Mouse (Mus musculus) kidney, postnatal 14 days (tissue): ENCODE results near the gene Lhfpl3.

ENCODE experiments used
- DNase-seq: peaks from one replicate; pipeline ENCODE4 v3.0.0; 2022; ENCODE audit warnings: mixed read lengths

The Lhfpl3 gene

DNA sequence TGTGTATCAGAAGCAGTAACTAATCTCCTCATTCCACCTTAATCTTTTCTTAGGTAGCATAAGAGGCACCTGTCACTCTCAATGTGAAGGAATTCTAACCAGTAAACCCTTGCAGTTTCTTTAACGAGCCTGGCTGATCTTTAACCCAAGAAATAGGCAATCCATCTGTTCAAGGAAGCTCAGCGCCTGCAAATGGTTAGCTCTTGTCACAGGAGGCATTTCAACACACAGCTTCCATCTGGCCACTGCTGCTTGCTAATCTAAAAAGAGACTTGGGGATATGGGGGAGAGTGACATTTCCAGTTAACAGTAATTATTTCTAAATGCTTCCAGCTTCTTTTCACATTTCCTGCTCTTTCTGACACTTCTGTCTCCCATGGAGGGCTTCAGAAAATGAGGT is 182.9 kb downstream of the Lhfpl3 start:
- DNase-seq: no peak

DNA sequence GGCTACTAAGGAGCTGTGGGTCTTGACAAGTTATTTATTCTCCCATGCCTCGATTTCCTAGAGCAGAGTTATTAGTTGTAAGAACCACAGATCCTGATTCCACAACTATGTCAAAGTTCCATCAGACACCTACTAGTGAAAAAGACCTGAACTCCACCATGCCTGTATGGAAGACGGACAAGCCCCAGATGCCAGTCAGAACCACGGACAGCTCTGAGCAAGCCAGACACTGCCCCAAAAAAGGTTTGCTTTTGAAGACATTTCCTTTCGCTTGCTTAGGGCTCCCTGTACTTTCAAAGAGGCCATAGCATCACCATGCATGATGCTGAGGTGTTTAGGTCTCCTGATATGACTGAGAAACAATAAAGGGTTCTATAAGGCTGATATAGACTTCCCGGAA is 197.4 kb downstream of the Lhfpl3 start:
- DNase-seq: no peak

DNA sequence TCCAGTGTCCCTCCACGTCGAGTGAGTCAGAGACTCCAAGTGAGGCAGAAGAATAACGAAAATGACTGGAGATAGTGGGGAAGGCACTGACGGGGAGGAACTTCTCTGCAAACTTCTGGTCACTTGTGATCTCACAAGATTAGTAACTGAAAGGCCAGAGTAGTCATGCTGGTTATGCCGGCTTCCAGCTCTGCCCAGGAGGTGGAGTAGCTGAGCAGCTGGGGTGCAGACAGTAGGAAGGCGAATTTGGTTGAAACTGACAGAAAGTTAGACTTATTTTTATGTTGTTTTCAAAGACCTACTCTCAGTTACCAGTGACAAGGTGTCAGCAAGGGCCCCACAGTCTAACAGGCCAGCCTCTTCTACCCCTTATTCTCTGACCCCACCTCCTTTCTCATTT is 217.4 kb downstream of the Lhfpl3 start:
- DNase-seq: no peak

DNA sequence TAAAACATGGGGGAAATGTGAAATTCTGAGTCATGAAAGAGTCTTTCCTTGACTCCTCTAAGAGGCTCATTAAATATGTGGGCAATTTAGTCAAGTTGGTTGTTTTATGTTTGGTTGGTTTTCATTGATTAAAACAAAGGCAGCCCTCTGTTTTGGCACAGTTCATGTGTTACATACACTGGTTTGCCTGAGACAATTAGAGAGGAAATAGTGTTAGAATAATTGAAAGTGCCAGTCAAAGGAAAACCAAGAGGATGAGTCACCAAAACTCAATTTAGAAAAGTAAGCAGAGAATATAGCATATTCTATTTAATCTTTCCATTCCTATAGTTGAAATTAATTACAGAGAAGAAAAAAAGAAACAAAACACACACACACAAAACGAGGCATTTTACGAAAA is 240.9 kb downstream of the Lhfpl3 start:
- DNase-seq: no peak

DNA sequence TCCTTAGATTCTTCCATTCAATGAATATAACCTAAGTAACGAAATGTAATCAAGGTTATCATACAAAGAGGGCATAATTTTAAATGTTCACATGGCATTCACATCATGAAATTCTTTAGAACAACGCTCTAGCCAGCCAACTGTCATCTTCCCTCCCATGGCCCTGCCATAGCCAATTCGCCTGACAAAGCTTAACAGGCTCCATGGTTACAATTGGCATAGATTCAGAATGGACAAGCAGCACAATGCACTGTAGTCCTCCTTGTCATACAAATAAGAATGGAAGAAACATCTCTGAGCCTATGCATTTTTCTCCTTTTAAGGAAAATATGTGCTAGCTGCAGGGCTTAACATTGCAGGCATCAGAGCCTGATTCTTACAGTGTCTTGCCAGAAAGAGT is 254.0 kb downstream of the Lhfpl3 start:
- DNase-seq: no peak

DNA sequence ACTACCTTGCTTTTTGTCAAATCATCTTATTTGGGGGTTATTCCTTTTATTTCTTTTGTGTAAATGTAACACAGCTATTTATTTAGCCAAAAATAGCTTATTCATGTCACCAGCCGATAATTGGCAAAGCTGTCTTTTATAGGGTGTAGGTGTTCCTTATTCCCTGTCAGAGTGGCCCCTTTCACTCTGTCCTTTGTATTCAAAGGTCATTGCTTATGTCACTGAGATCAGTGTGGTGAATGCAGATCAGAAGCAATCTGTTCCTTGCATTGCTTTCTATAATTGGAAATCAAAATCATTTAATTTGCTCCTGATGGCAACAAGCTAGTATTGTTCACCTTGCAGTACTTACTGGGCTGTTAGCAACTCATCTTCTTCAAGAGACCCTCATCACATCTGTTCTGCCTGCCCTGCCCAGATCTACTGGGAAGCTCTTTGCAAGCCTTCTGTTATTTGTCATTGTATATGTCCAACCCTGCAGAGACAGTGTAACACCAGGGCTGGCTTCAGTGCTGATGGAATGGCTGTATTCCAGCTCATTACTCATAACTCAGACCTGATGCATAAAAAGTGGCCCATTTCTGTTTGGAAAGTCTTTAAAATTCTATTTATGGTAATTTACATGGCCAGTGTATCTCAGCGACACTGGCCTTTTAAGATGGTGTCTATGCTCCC is 257.4 kb downstream of the Lhfpl3 start:
- no peak for DNase-seq

DNA sequence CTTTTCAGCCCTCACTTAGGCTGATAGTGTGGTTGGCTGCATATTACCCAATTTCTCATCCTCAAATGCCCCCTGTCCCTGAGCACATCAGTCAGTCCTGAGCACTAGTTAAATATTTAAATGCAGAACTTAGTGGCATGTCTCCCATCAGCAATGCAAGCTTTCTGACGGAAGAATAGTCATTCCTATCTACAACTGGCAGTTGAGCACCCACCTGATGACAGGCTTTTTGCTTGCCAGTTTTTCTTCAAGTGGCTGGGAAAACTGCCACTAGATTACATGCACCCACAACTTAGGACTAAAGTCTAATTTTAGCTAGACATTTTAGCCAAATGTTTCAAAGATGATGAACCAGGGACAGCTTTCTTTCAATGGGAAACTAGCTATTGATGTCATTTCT is 260.3 kb downstream of the Lhfpl3 start:
- no peak for DNase-seq

DNA sequence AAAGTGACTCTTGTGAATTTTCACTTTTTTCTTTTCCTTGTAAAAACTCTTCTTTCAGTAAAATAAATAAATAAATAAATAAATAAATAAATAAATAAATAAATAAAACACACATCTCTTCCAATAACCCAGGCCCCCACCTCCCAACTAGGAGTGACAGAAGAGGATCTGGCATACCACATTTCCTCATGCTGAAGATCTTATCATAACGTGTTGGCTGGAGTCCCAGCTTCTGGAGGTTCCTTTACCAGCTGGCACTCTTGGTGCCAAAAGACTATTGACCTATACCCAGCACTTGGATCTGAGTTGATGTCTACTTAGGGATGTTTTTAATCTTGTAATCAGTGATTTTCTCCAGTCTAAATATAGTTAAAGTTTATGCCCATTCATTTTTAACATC is 264.6 kb downstream of the Lhfpl3 start:
- no peak for DNase-seq

DNA sequence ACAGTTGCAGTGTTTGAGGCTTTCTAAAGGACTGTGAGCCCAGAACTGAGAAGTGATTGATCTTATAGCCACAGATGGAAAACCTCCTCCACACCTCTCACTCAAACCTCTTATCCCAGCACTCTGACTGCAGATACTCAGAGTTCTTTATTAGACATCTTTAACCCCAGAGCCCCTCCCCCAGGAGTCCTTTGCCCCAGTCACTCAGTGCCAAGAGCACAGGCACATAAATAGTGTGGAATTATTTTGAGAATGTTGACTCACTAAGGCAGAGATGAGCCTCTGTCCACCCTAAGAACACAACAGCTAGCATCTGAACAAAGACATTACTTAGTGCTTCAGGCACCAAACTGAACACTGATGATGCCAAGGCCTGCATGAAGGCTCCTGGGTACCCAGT is 268.1 kb downstream of the Lhfpl3 start:
- DNase-seq: no peak

DNA sequence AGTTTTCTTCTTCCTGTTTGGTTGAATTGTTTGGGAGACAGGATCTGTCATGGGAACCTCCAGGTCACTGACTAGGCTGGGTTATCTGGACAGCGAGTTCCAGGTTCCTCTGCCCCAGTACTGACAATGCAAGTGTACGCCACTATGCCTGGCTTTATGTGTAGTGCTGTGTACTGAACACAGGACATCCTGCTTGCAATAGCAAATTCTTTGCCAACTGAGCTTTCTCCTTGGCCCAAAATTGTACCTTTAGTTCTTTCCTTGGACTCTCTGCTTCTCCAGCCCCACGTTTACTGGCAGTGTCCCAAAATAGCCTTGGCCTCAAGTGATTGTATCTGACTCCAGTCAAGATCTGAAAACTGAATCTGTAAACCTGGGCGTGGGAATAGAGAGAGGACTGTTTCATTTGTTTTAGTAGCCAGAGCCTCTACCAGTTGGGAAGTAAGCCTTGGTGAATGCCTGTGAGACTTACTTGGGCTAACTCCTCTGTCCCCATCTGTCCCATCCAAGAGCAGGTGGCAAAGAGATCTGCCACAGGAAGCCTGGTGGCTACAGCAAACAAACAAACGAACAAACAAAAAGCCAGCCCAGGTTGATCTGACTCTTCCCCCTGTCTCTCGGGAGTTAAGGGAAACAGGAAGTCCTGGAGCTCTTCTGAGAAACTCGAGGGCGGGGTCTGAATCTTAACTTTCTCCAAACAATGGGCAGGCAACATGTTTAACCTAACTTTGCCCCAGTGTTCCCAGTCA is 269.9 kb downstream of the Lhfpl3 start:
- no peak for DNase-seq

DNA sequence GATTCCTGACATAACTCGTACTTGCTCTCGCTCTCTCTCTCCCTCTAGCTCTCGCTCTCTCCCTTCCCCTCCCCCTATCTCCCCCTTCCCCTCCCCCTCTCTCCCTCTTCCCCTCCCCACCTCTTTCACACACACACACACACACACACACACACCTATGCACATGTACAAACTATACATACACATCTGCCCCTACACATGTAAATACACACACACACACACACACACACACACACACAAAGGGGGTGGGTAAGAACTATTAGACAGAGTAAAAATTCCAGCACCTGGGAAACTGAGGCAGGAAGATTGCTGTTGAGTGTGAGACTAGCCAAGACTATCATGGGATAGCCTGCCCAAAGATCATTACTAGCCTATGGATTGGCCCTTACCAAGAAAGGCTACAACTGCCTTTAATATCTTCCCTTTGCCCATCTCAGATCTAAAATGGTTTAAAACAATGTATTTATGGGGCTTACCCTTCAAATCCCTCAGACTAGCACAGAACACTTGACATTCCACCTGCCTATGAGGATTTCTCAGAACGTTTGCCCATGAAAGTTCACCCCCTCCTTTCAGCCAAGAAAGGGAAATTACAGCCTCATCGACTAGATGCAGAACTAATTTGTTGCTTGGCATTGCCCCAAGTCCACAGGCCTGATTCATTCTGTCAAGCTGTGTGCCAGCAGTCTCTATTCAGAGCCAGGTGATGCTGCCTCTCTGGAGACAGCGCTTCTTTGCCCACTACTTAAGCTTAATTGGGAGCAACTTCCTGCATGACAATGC is 289.3 kb downstream of the Lhfpl3 start:
- no peak for DNase-seq

DNA sequence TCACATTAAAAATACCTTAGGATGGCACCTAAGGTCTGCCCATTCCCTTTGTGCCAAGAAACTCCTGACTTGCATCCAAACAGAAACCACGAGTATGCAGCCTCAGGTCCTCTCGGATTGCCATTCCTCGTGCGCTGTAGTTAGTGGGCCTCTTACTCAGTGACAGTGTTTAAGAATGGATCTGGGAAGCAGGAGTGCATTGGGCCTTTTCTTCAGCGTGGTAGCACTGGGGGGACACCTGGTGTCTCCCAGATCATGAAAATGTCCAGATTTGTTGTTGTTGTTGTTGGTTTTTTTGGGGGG is 289.8 kb downstream of the Lhfpl3 start:
- DNase-seq: no peak

DNA sequence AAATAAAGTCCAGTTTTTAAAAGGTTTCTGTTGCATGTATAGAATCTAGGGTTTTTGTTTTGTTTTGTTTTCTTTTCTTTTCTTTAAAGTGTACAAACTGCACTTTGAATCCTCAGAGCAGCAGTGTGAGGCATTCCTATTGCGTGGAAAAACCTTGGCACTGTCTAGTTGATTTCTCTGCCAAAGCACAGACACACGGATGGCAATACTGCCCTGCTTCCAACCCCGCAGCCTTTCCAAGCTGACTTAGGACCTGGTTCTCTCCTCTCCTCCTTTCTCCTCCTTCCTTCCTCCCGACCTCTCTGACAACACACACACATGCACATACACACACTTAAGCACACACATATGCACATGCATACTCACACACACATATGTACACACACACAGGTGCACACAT is 294.6 kb downstream of the Lhfpl3 start:
- DNase-seq: no peak

DNA sequence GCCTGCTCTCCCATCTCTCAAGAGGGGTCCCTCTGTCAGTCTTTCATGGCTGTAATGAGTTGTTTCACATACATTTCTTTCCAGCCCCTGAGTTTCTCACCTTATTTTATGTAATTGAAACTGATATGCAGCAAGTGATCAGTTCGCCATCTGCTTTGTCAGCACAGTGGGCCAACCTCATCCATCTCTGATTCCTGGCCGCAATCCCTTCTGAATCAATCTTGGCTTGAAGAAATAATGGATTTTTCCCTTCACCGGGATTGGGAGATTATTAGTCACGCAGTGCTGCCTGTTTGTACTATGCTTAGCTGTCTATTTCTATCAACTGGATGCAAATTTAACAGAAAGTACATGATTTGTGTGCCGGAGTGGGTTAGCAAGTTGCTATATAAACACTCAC is 297.0 kb downstream of the Lhfpl3 start:
- DNase-seq: no peak

DNA sequence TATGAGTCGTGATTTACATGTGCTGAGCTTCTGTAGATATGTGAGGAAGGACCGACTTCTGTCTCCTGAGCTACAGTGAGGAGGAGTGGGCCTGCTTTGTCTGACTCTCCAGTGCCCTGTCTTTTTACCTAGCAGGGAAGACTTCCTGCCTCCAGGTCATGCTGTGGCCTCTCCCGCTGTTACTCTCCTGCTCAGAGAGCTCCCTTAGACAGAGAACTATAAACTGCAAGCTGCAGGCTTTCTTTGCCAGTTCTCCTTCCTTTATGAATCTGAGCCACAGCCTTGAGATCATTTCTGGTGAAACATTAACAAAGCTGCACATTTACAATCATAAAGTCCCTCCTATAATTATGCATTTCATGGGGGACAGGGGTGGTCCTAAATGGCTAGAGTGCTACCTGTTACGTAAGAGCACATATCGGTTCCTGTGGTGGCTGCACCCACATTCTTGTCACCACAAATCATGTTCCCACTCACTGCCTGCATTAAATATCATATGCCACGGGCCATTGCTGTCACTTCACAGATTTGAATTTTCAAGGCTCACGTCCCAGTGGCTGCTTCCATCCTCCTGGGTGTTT is 303.3 kb downstream of the Lhfpl3 start:
- DNase-seq: no peak

DNA sequence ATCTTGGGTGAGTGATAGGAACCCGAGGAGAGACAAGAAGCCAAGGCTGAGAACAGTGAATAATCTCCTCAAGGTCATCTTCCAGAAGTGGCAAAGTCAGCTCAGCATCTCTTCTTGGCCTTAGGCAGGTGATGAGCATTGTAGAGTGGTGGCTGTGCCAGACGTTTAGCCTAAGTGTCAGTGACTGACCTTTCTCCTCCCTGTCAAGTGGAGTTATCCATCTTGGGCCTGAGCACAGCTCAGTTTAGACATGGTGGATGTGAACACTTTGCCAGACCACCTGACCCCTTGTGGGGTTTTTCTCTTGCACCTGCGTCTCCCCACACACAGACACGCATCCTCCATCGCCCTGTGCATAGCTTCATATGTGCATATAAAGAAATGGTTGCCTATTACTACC is 305.6 kb downstream of the Lhfpl3 start:
- no peak for DNase-seq

DNA sequence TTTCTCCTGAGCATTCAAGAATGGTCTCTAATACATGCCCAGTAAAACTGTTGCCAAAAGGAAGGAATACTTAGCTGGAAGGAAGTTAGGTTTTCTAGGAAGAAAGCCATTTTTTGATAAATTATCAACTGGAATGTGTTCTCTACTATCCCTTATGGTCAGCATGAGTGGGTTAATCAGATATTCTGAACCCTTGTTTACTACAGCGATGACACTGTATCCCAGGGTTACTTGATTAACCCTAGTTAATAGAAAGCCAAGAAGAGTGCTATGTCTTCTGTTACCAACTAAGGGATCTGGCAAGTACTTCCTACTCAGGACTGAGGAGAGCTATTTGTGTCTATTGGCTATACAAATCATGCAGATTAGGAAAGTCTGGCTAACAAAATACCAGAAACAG is 349.0 kb downstream of the Lhfpl3 start:
- DNase-seq: no peak

DNA sequence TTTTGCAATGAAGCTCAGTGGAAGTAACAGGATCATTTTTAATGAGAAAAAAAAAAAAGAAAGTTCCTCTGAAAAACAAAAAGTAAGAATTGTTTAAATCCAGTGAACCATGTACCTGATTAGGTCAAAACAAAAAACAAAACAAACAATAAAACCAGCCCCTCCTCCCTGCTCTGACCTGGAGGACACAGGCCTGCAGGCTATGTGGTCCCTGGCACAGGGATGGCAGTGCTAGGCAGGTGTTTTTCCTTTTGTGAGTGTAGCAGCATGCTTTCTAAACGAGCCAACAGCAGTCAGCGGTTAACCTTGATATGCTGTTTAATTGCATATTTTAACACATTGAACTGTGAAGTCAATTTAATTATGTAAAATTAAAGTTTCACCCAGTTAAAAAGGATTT is 360.7 kb downstream of the Lhfpl3 start:
- DNase-seq: no peak

DNA sequence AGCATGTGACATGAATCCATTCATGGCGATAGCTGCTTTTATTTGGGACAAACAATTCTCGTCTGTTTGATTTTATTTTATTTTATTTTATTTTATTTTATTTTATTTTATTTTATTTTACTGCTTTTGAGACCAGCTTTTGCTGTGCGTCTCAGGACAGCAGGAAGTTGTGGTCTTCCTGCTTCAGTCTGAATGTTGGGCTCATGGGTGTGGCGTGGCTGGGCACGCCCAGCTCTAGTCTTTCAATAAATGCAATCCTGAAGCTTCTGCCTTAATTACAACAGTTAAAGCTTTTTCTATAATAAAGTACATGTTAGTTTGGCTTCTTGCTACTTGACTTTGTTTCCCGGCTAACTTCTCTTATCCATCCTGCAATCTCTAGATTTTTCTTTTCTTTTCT is 365.4 kb downstream of the Lhfpl3 start:
- no peak for DNase-seq

DNA sequence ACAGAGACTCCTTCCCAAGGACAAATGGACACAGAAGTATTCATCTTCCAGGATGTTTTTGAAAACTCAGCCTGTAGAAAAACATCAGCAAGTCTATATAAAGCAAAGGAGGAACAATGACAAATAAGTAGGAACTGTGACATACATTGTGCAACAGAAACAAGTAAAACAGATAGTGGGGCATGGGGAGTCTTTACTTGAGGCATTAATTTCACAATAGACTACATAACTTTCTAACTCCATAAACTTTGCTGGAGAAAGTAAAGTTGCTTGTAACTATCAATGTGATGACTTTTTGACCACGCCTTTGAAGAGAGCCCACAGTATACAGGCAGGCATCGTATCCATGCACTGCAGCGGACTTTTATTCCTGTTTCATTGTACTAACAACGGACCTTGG is 368.4 kb downstream of the Lhfpl3 start:
- no peak for DNase-seq

DNA sequence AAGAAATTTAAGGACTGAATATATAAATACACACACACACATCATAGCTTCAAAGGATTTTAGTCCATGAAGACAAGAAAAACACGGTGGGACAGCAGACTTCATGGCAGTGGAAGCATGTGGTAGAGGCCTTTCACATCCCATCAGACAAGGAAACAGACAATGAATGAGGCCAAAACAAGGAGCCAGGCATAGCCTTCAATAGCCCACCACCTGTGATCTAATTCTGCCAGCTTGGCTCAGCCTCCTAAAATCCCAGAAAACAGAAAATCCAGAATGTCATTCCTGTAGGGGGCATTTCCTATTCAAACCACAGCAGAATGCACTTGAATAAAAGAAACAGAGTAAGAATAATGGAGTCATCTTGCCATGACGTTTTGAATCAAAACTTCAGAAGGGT is 381.0 kb downstream of the Lhfpl3 start:
- no peak for DNase-seq

DNA sequence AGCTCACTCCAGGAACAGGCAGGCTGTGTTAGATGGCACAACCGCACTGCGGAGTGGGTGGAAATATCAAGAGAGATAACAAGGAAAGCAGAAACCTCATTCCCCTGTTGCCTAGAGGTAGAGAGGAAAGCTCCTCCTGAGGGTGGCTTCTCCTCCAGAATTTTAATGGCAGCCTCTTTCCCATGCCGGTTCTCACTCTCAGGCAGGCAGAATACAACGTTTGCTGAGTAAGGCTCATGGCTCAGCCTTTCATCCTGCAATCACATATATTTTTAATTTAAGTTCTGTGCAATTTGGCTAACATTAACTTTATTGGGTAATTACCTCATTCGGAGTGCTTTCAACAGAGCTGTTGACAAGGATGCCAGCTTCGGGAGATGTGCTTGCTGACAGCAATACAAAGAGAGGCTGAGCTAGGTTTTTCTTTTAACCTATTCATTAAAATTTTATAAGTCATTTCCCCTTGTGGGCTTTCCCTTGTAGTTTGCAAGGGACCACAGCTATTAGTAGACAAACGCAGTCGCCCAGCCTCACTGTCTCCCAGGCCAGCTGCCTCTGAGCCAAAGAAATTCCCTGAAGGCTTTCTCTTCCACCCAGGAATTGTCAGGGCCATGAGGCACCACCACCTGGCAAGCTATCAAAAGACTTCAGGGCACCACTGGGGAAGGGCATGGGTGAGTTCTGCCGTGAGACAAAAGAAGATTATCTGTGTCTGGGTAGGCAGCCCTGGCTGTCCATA is 394.5 kb downstream of the Lhfpl3 start:
- DNase-seq: no peak

DNA sequence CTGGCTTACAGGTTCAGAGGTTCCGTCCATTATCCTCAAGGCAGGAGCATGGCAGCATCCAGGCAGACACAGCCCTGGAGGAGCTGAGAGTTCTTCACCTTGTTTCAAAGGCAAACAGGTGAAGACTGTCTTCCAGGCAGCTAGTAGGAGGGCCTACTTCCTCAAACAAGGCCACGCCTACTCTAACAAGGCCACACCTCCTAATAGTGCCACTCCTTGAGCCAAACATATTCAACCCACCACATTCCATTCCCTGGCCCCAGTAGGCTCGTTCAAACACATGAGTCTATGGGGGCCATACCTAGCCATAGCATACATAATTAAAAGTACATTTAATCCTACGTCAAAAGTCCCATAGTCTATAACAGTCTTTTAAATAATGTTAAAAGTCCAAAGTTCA is 407.4 kb downstream of the Lhfpl3 start:
- DNase-seq: no peak
